Mouse (Mus musculus) layer of hippocampus, adult 2 months (tissue): Measurements from ENCODE around the gene Ctdspl. TPM values are rescaled to one million over a fixed set of nuclear protein-coding genes. Genes with fewer than 3 reads are reported as not detected.

Experiments
- DNase-seq, 2 experiments: peaks; one replicate each; pipeline ENCODE4 v3.0.0; 2022; ENCODE audit warnings: low spot score in 2 of 2
- H3K27ac ChIP-seq: fragments of 200-600 bp; 2 replicates; pipeline ENCODE4 v1.8.1; 2022
- H3K4me3 ChIP-seq: fragments of 200-600 bp; 2 replicates; pipeline ENCODE4 v1.8.1; 2022; ENCODE audit warnings: mild to moderate bottlenecking
- CTCF ChIP-seq: fragments of 200-600 bp; conservative IDR thresholded peaks from 2 replicates; pipeline ENCODE4 v1.8.1; 2022; ENCODE audit warnings: antibody characterized with exemption, mild to moderate bottlenecking, moderate library complexity
- total RNA-seq, 2 experiments: library from RNA; stranded (reverse); gene quantifications; 2 replicates each; pipeline ENCODE4 v1.2.3; 2021

Gene Ctdspl
- total RNA-seq, 2 experiments from 2014 or later = 23.9 to 28.0 TPM

GRCm38 (mm10) chr9:118891593-118891992, 34.7 kb upstream of the Ctdspl start:
- H3K27ac ChIP-seq = no peak overlapping the region
- H3K4me3 ChIP-seq = no peak overlapping the region
- TF ChIP-seq CTCF = no peak
- no peak for DNase-seq

- DNase-seq = no peak
- H3K27ac ChIP-seq = no peak overlapping the region
- H3K4me3 ChIP-seq = no peak overlapping the region
- peak; percentile 48 for TF ChIP-seq CTCF
These were observed 31.2 kb upstream of the Ctdspl start for GRCm38 (mm10) chr9:118895101-118895500.

- Histone ChIP-seq H3K27ac (no peak overlapping the region), H3K4me3 (no peak overlapping the region)
- DNase-seq = no peak
- TF ChIP-seq CTCF = no peak
These were observed 25.6 kb upstream of the Ctdspl start for GRCm38 (mm10) chr9:118900677-118901076.

- Histone ChIP-seq H3K4me3 (no peak overlapping the region), H3K27ac (no peak overlapping the region)
- TF ChIP-seq CTCF = no peak
- no peak for DNase-seq
These were observed 24.3 kb upstream of the Ctdspl start for GRCm38 (mm10) chr9:118901917-118902316.

- DNase-seq = peak; percentile 58 to 84
- no peak overlapping the region for H3K4me3 ChIP-seq
- TF ChIP-seq CTCF = peak; percentile 99
- no peak overlapping the region for H3K27ac ChIP-seq
These were observed 18.2 kb upstream of the Ctdspl start for GRCm38 (mm10) chr9:118907934-118908620.

- no peak for TF ChIP-seq CTCF
- no peak overlapping the region for H3K27ac ChIP-seq
- no peak overlapping the region for H3K4me3 ChIP-seq
- no peak for DNase-seq
These were observed 13.2 kb upstream of the Ctdspl start for GRCm38 (mm10) chr9:118913048-118913447.

- TF ChIP-seq CTCF = no peak
- no peak for DNase-seq
- no peak overlapping the region for H3K4me3 ChIP-seq
- no peak overlapping the region for H3K27ac ChIP-seq
These were observed 12.6 kb upstream of the Ctdspl start for GRCm38 (mm10) chr9:118913613-118914012.

GRCm38 (mm10) chr9:118914589-118914988, 11.7 kb upstream of the Ctdspl start:
- no peak for TF ChIP-seq CTCF
- DNase-seq = no peak
- H3K27ac ChIP-seq = no peak overlapping the region

GRCm38 (mm10) chr9:118915290-118915689, 11.0 kb upstream of the Ctdspl start:
- no peak overlapping the region for H3K27ac ChIP-seq
- TF ChIP-seq CTCF = peak; percentile 79
- no peak overlapping the region for H3K4me3 ChIP-seq
- peak in 1 of 2 experiments; percentile 47 for DNase-seq

More at GRCm38 (mm10) chr9:118914589-118914988, 11.7 kb upstream of the Ctdspl start:
- no peak overlapping the region for H3K4me3 ChIP-seq

GRCm38 (mm10) chr9:118919672-118920186, 6.5 kb upstream of the Ctdspl start:
- DNase-seq = no peak
- TF ChIP-seq CTCF = no peak
- H3K27ac ChIP-seq = no peak overlapping the region
- no peak overlapping the region for H3K4me3 ChIP-seq

- peak overlapping the region; percentile 69 for H3K27ac ChIP-seq
- no peak overlapping the region for H3K4me3 ChIP-seq
- DNase-seq = peak; percentile 69 to 85
- peak; percentile 95 for TF ChIP-seq CTCF
These were observed 5.3 kb upstream of the Ctdspl start for GRCm38 (mm10) chr9:118920798-118921515.

- H3K27ac ChIP-seq = peak overlapping the region; percentile 69; the same call in 1 of the 2 replicates
- no peak for DNase-seq
These were observed 4.3 kb upstream of the Ctdspl start for GRCm38 (mm10) chr9:118921926-118922325.

GRCm38 (mm10) chr9:118924554-118925085, 1.6 kb upstream of the Ctdspl start:
- no peak overlapping the region for H3K27ac ChIP-seq
- no peak for DNase-seq
- peak overlapping the region; percentile 88 for H3K4me3 ChIP-seq
- no peak for TF ChIP-seq CTCF

More at GRCm38 (mm10) chr9:118921926-118922325, 4.3 kb upstream of the Ctdspl start:
- no peak for TF ChIP-seq CTCF
- no peak overlapping the region for H3K4me3 ChIP-seq
